Mouse (Mus musculus): Measurements from ENCODE around the gene Pirt. TPM values are rescaled to one million over a fixed set of nuclear protein-coding genes. Genes with fewer than 3 reads are reported as not detected.

Gene Pirt
- 4.5 and 6.4 TPM in 2 replicates for polyA plus RNA-seq (2014; fragmentation: Nextera tagmentation; extraction: Ambion mirVana)

- Histone ChIP-seq H3K27ac (ENCODE audit: low read length) (no peak within 1 kb of the TSS), H3K27me3 (ENCODE audit: control insufficient read depth, insufficient read depth, low read length) (no peaks in the 10 kb centered on the region), H3K4me2 (replicated peaks; ENCODE audit: low read depth, low read length) (no peak within 1 kb of the TSS; the same call in 1 of the 2 replicates), H3K4me1 (ENCODE audit: control insufficient read depth, insufficient read depth, low read length) (0 out of 2 replicates have a peak, but pooled peaks cover 4% of the 10 kb centered on the region), H3K9me3 (ENCODE audit: control insufficient read depth, low read depth, low read length) (no peaks in the 10 kb centered on the region), H3K9ac (replicated peaks; ENCODE audit: low read depth, low read length) (no peak within 1 kb of the TSS), H3K4me3 (ENCODE audit: low read depth, low read length) (no peak within 1 kb of the TSS), H3K36me3 (ENCODE audit: control insufficient read depth, insufficient read depth, low read length) (no peaks in the 10 kb centered on the region)
- 29% methylated on average over 10 of the region's 10 CpGs for WGBS
- ATAC-seq (ENCODE audit: insufficient number of reproducible peaks, insufficient read depth, low FRiP score, low read depth), result no peak
Measured at GRCm38 (mm10) chr11:66911811-66912210, at the start of gene Pirt. Gene Pirt (plus strand): TSS chr11:66911981.

- Histone ChIP-seq H3K4me3 (ENCODE audit: low read depth, low read length) (no peak overlapping the region), H3K4me2 (replicated peaks; ENCODE audit: low read depth, low read length) (no peak overlapping the region), H3K9me3 (ENCODE audit: control insufficient read depth, low read depth, low read length) (no peaks in the 10 kb centered on the region), H3K4me1 (ENCODE audit: control insufficient read depth, insufficient read depth, low read length) (no peaks in the 10 kb centered on the region), H3K27ac (ENCODE audit: low read length) (no peak overlapping the region), H3K27me3 (ENCODE audit: control insufficient read depth, insufficient read depth, low read length) (no peaks in the 10 kb centered on the region), H3K9ac (replicated peaks; ENCODE audit: low read depth, low read length) (no peak overlapping the region), H3K36me3 (ENCODE audit: control insufficient read depth, insufficient read depth, low read length) (no peaks in the 10 kb centered on the region)
- no peak for ATAC-seq (ENCODE audit: insufficient number of reproducible peaks, insufficient read depth, low FRiP score, low read depth)
- 8% methylated on average over 5 of the region's 5 CpGs for WGBS
Measured at GRCm38 (mm10) chr11:66871701-66872100, 40.1 kb upstream of the Pirt start.

GRCm38 (mm10) chr11:66872773-66873470, 38.9 kb upstream of the Pirt start:
- no peaks in the 10 kb centered on the region for H3K27me3 ChIP-seq (ENCODE audit: control insufficient read depth, insufficient read depth, low read length)
- no peak overlapping the region for H3K27ac ChIP-seq (ENCODE audit: low read length)
- 47% methylated on average over 3 of the region's 3 CpGs for WGBS
- H3K9ac ChIP-seq (replicated peaks; ENCODE audit: low read depth, low read length), result no peak overlapping the region
- no peaks in the 10 kb centered on the region for H3K9me3 ChIP-seq (ENCODE audit: control insufficient read depth, low read depth, low read length)
- H3K36me3 ChIP-seq (ENCODE audit: control insufficient read depth, insufficient read depth, low read length), result no peaks in the 10 kb centered on the region
- no peak overlapping the region for H3K4me3 ChIP-seq (ENCODE audit: low read depth, low read length)
- no peaks in the 10 kb centered on the region for H3K4me1 ChIP-seq (ENCODE audit: control insufficient read depth, insufficient read depth, low read length)
- ATAC-seq (ENCODE audit: insufficient number of reproducible peaks, insufficient read depth, low FRiP score, low read depth), result no peak
- H3K4me2 ChIP-seq (replicated peaks; ENCODE audit: low read depth, low read length), result no peak overlapping the region

- no peak overlapping the region for H3K4me2 ChIP-seq (replicated peaks; ENCODE audit: low read depth, low read length)
- H3K4me1 ChIP-seq (ENCODE audit: control insufficient read depth, insufficient read depth, low read length), result no peaks in the 10 kb centered on the region
- H3K9me3 ChIP-seq (ENCODE audit: control insufficient read depth, low read depth, low read length), result no peaks in the 10 kb centered on the region
- H3K27ac ChIP-seq (ENCODE audit: low read length), result no peak overlapping the region
- no peak overlapping the region for H3K4me3 ChIP-seq (ENCODE audit: low read depth, low read length)
- H3K9ac ChIP-seq (replicated peaks; ENCODE audit: low read depth, low read length), result no peak overlapping the region
- H3K36me3 ChIP-seq (ENCODE audit: control insufficient read depth, insufficient read depth, low read length), result no peaks in the 10 kb centered on the region
- 66% methylated on average over 2 of the region's 2 CpGs for WGBS
- H3K27me3 ChIP-seq (ENCODE audit: control insufficient read depth, insufficient read depth, low read length), result no peaks in the 10 kb centered on the region
- ATAC-seq (ENCODE audit: insufficient number of reproducible peaks, insufficient read depth, low FRiP score, low read depth), result no peak
Measured at GRCm38 (mm10) chr11:66881291-66881690, 30.5 kb upstream of the Pirt start.

- no peaks in the 10 kb centered on the region for H3K36me3 ChIP-seq (ENCODE audit: control insufficient read depth, insufficient read depth, low read length)
- no peak overlapping the region for H3K4me3 ChIP-seq (ENCODE audit: low read depth, low read length)
- H3K9ac ChIP-seq (replicated peaks; ENCODE audit: low read depth, low read length), result no peak overlapping the region
- H3K27ac ChIP-seq (ENCODE audit: low read length), result no peak overlapping the region
- H3K4me1 ChIP-seq (ENCODE audit: control insufficient read depth, insufficient read depth, low read length), result no peaks in the 10 kb centered on the region
- H3K4me2 ChIP-seq (replicated peaks; ENCODE audit: low read depth, low read length), result no peak overlapping the region
- no peak for ATAC-seq (ENCODE audit: insufficient number of reproducible peaks, insufficient read depth, low FRiP score, low read depth)
- H3K9me3 ChIP-seq (ENCODE audit: control insufficient read depth, low read depth, low read length), result no peaks in the 10 kb centered on the region
- no peaks in the 10 kb centered on the region for H3K27me3 ChIP-seq (ENCODE audit: control insufficient read depth, insufficient read depth, low read length)
- 74% methylated on average over 7 of the region's 7 CpGs for WGBS
Measured at GRCm38 (mm10) chr11:66882224-66883040, 29.3 kb upstream of the Pirt start.

- Histone ChIP-seq H3K4me3 (ENCODE audit: low read depth, low read length) (no peak overlapping the region), H3K4me1 (ENCODE audit: control insufficient read depth, insufficient read depth, low read length) (no peaks in the 10 kb centered on the region; the same call in 1 of the 2 replicates), H3K27ac (ENCODE audit: low read length) (no peak overlapping the region), H3K27me3 (ENCODE audit: control insufficient read depth, insufficient read depth, low read length) (no peaks in the 10 kb centered on the region), H3K9me3 (ENCODE audit: control insufficient read depth, low read depth, low read length) (no peaks in the 10 kb centered on the region), H3K4me2 (replicated peaks; ENCODE audit: low read depth, low read length) (no peak overlapping the region), H3K9ac (replicated peaks; ENCODE audit: low read depth, low read length) (no peak overlapping the region), H3K36me3 (ENCODE audit: control insufficient read depth, insufficient read depth, low read length) (no peaks in the 10 kb centered on the region)
- no peak for ATAC-seq (ENCODE audit: insufficient number of reproducible peaks, insufficient read depth, low FRiP score, low read depth)
- WGBS, result 89% methylated on average over 3 of the region's 3 CpGs
Measured at GRCm38 (mm10) chr11:66892536-66892935, 19.2 kb upstream of the Pirt start.

- H3K4me3 ChIP-seq (ENCODE audit: low read depth, low read length), result no peak overlapping the region
- 85% methylated on average over 2 of the region's 2 CpGs for WGBS
- H3K27me3 ChIP-seq (ENCODE audit: control insufficient read depth, insufficient read depth, low read length), result no peaks in the 10 kb centered on the region
- no peak overlapping the region for H3K9ac ChIP-seq (replicated peaks; ENCODE audit: low read depth, low read length)
- no peaks in the 10 kb centered on the region for H3K4me1 ChIP-seq (ENCODE audit: control insufficient read depth, insufficient read depth, low read length)
- no peaks in the 10 kb centered on the region for H3K9me3 ChIP-seq (ENCODE audit: control insufficient read depth, low read depth, low read length)
- no peaks in the 10 kb centered on the region for H3K36me3 ChIP-seq (ENCODE audit: control insufficient read depth, insufficient read depth, low read length)
- no peak overlapping the region for H3K4me2 ChIP-seq (replicated peaks; ENCODE audit: low read depth, low read length)
- no peak overlapping the region for H3K27ac ChIP-seq (ENCODE audit: low read length)
- no peak for ATAC-seq (ENCODE audit: insufficient number of reproducible peaks, insufficient read depth, low FRiP score, low read depth)
Measured at GRCm38 (mm10) chr11:66898747-66899146, 13.0 kb upstream of the Pirt start.

GRCm38 (mm10) chr11:66899426-66899825, 12.4 kb upstream of the Pirt start:
- H3K27me3 ChIP-seq (ENCODE audit: control insufficient read depth, insufficient read depth, low read length), result no peaks in the 10 kb centered on the region
- H3K4me2 ChIP-seq (replicated peaks; ENCODE audit: low read depth, low read length), result no peak overlapping the region
- no peak for ATAC-seq (ENCODE audit: insufficient number of reproducible peaks, insufficient read depth, low FRiP score, low read depth)
- no peak overlapping the region for H3K27ac ChIP-seq (ENCODE audit: low read length)
- no peaks in the 10 kb centered on the region for H3K36me3 ChIP-seq (ENCODE audit: control insufficient read depth, insufficient read depth, low read length)
- no peak overlapping the region for H3K9ac ChIP-seq (replicated peaks; ENCODE audit: low read depth, low read length)
- WGBS, result 16% methylated on average over 7 of the region's 7 CpGs
- no peak overlapping the region for H3K4me3 ChIP-seq (ENCODE audit: low read depth, low read length)
- H3K9me3 ChIP-seq (ENCODE audit: control insufficient read depth, low read depth, low read length), result no peaks in the 10 kb centered on the region
- H3K4me1 ChIP-seq (ENCODE audit: control insufficient read depth, insufficient read depth, low read length), result no peaks in the 10 kb centered on the region
